Mouse (Mus musculus) ovary, postnatal 14 days (tissue): ENCODE results near the gene Manbal.

Experiments used
- DNase-seq: peaks from one replicate; pipeline ENCODE4 v3.0.0; 2022; ENCODE audit warnings: low spot score

The Manbal gene

GRCm38 (mm10) chr2:157367184-157367893, at the start of gene Manbal:
Gene Manbal, plus strand, starts transcription at chr2:157367594.
- DNase-seq = peak; percentile 97

GRCm38 (mm10) chr2:157320135-157320534, 47.3 kb upstream of the Manbal start:
- no peak for DNase-seq

- DNase-seq = no peak
These were observed 46.5 kb upstream of the Manbal start for GRCm38 (mm10) chr2:157320886-157321285.

- DNase-seq = no peak
These were observed 45.2 kb upstream of the Manbal start for GRCm38 (mm10) chr2:157322029-157322766.

GRCm38 (mm10) chr2:157325238-157325637, 42.2 kb upstream of the Manbal start:
- DNase-seq = no peak

GRCm38 (mm10) chr2:157328106-157328505, 39.3 kb upstream of the Manbal start:
- DNase-seq = no peak

GRCm38 (mm10) chr2:157328570-157328969, 38.8 kb upstream of the Manbal start:
- no peak for DNase-seq

GRCm38 (mm10) chr2:157332059-157332458, 35.3 kb upstream of the Manbal start:
- DNase-seq = no peak

GRCm38 (mm10) chr2:157338663-157339062, 28.7 kb upstream of the Manbal start:
- DNase-seq = peak; percentile 65

- DNase-seq = no peak
These were observed 27.9 kb upstream of the Manbal start for GRCm38 (mm10) chr2:157339532-157339931.

- DNase-seq = no peak
These were observed 27.1 kb upstream of the Manbal start for GRCm38 (mm10) chr2:157340221-157340741.

GRCm38 (mm10) chr2:157341554-157342270, 25.7 kb upstream of the Manbal start:
- DNase-seq = peak; percentile 77

GRCm38 (mm10) chr2:157342328-157342926, 25.0 kb upstream of the Manbal start:
- DNase-seq = no peak

GRCm38 (mm10) chr2:157343337-157343736, 24.1 kb upstream of the Manbal start:
- no peak for DNase-seq

GRCm38 (mm10) chr2:157347361-157348159, 19.8 kb upstream of the Manbal start, which contains the start of gene Ghrh:
Gene Ghrh, minus strand, starts transcription at chr2:157347506.
- no peak for DNase-seq

- no peak for DNase-seq
These were observed 18.1 kb upstream of the Manbal start for GRCm38 (mm10) chr2:157349121-157349778.

- no peak for DNase-seq
These were observed 14.2 kb upstream of the Manbal start for GRCm38 (mm10) chr2:157353183-157353582.

- DNase-seq = no peak
These were observed 13.3 kb upstream of the Manbal start for GRCm38 (mm10) chr2:157354106-157354505.

GRCm38 (mm10) chr2:157360028-157360427, 7.4 kb upstream of the Manbal start:
- DNase-seq = no peak

- DNase-seq = no peak
These were observed 4.4 kb upstream of the Manbal start for GRCm38 (mm10) chr2:157363031-157363430.

- no peak for DNase-seq
These were observed 632 bp upstream of the Manbal start for GRCm38 (mm10) chr2:157366762-157367161.
